Mouse (Mus musculus) cerebellum, adult 2 months (tissue): ENCODE data around the gene Snip1.

Source experiments
- CTCF ChIP-seq: fragments of 200-500 bp; IDR thresholded peaks from 2 replicates; pipeline ENCODE4 v1.5.1; 2011; ENCODE audit warnings: low read depth, mild to moderate bottlenecking, control low read depth, low read length, moderate library complexity, borderline replicate concordance; ENCODE audit not compliant: insufficient read depth
- POLR2A ChIP-seq: fragments of 200-500 bp; IDR thresholded peaks from 2 replicates; pipeline ENCODE4 v1.6.1; 2011; ENCODE audit warnings: low read length, control low read depth, borderline replicate concordance; ENCODE audit not compliant: insufficient read depth

DNA sequence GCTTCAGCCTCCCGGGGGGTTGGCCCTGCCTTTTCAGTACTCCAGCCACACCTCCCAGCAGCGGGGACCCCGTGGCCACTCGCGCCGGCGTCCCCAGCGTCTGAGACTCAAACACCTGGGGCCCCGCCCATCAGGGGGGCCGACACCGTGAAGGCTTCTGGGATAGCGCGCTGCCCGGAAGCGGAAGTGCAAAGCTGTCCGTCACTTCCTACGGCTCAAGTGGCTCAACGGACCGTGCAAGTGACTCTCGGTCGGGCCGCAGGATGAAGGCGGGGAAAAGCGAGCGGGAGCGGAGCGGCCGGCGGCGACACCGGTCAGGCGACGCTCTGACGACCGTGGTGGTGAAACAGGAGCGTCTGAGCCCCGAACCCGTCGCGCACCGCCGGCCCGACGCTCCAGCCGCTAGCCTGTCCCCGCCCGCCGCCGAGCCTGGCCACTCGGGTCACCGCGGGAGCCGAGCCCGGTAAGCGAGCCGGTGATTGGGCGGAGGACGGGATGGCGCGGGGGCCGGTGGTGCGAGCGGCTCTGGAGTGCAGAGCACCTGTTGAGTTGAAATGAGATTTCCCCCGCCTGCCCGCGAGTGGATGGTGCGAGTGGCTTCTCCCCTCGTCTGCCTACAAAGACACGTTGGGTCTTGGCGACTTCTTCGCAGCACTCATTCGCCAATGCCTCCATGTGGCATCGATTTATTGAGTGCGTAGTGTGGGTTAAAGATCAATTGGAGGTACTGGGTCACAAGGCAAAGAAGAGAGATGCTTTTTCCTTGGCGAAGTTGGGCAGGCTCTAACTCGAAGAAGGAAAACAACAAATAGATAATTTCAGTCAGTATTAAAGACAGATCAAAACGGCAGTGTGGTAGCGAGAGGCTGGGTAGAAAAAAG, at the start of gene Snip1:
- no peak for TF ChIP-seq CTCF
- peak; percentile 88 for TF ChIP-seq POLR2A
